Mouse (Mus musculus) layer of hippocampus, postnatal 10 days (tissue): ENCODE measurements around the gene Wbp4. TPM values are rescaled to one million over a fixed set of nuclear protein-coding genes. Genes with fewer than 3 reads are reported as not detected.

Experiments used
- DNase-seq, 2 experiments: peaks; one replicate each; pipeline ENCODE4 v3.0.0; 2021; ENCODE audit warnings: low spot score in 2 of 2
- total RNA-seq, 2 experiments: library from RNA; stranded (reverse); gene quantifications; 2 replicates each; pipeline ENCODE4 v1.2.3; 2021

Gene Wbp4
- total RNA-seq, 2 experiments from 2014 or later: 49.7 to 51.2 TPM

GRCm38 (mm10) chr14:79508662-79509305 is 27.5 kb upstream of the Wbp4 start:
- no peak for DNase-seq

GRCm38 (mm10) chr14:79507846-79508245 is 26.5 kb upstream of the Wbp4 start:
- no peak for DNase-seq

- DNase-seq: no peak
Observed at GRCm38 (mm10) chr14:79506207-79506606, 24.9 kb upstream of the Wbp4 start.

- no peak for DNase-seq
Observed at GRCm38 (mm10) chr14:79504246-79505006, 23.1 kb upstream of the Wbp4 start.

GRCm38 (mm10) chr14:79503371-79504075 is 22.2 kb upstream of the Wbp4 start:
- DNase-seq: no peak

- DNase-seq: no peak
Observed at GRCm38 (mm10) chr14:79500756-79501155, 19.4 kb upstream of the Wbp4 start.

- DNase-seq: no peak
Observed at GRCm38 (mm10) chr14:79499326-79499725, 18.0 kb upstream of the Wbp4 start.

GRCm38 (mm10) chr14:79494349-79494748 is 13.0 kb upstream of the Wbp4 start:
- DNase-seq: no peak

- DNase-seq: no peak
Observed at GRCm38 (mm10) chr14:79490246-79490645, 8.9 kb upstream of the Wbp4 start.

- DNase-seq: no peak
Observed at GRCm38 (mm10) chr14:79489150-79489549, 7.8 kb upstream of the Wbp4 start.

- no peak for DNase-seq
Observed at GRCm38 (mm10) chr14:79488531-79488930, 7.2 kb upstream of the Wbp4 start.

- DNase-seq: peak; percentile 33 to 38
Observed at GRCm38 (mm10) chr14:79486993-79487731, 5.8 kb upstream of the Wbp4 start.

- DNase-seq: no peak
Observed at GRCm38 (mm10) chr14:79486617-79486992, 5.3 kb upstream of the Wbp4 start.

- DNase-seq: no peak
Observed at GRCm38 (mm10) chr14:79483611-79484120, 2.3 kb upstream of the Wbp4 start.

GRCm38 (mm10) chr14:79482747-79483355 is 1.5 kb upstream of the Wbp4 start:
- no peak for DNase-seq

GRCm38 (mm10) chr14:79482251-79482661 is 936 bp upstream of the Wbp4 start:
- peak; percentile 35 to 37 for DNase-seq

- peak; percentile 97 to 98 for DNase-seq
Observed at GRCm38 (mm10) chr14:79480624-79481338, 539 bp downstream of the Wbp4 start, which contains the start of gene Elf1. Gene Elf1 (plus strand): TSS chr14:79481194.

- DNase-seq: no peak
Observed at GRCm38 (mm10) chr14:79473384-79473783, 7.9 kb downstream of the Wbp4 start.

GRCm38 (mm10) chr14:79467621-79468020 is 13.7 kb downstream of the Wbp4 start:
- peak; percentile 71 to 72 for DNase-seq

GRCm38 (mm10) chr14:79465623-79466022 is 15.7 kb downstream of the Wbp4 start:
- DNase-seq: no peak
